Mouse (Mus musculus) liver, adult 2 months (tissue): ENCODE measurements around the gene Cbx5. TPM values are rescaled to one million over a fixed set of nuclear protein-coding genes. Genes with fewer than 3 reads are reported as not detected.

Experiments
- DNase-seq: peaks from one replicate; pipeline ENCODE4 v3.0.0-alpha.2; 2011; ENCODE audit warnings: low read depth, low spot score; ENCODE audit errors: extremely low read depth
- H3K27ac ChIP-seq: fragments of 200-500 bp; replicated peaks from 2 replicates; pipeline ENCODE4 v1.5.1; 2012; ENCODE audit warnings: low read depth, mild to moderate bottlenecking, control low read depth, inconsistent platforms, low read length; ENCODE audit not compliant: insufficient read depth
- H3K27me3 ChIP-seq: fragments of 200-500 bp; 2 replicates; pipeline ENCODE4 v1.6.1; 2012; ENCODE audit warnings: mild to moderate bottlenecking, moderate library complexity, low read length, inconsistent platforms; ENCODE audit not compliant: control insufficient read depth, insufficient read depth
- H3K36me3 ChIP-seq: fragments of 200-500 bp; 2 replicates; pipeline ENCODE4 v1.6.1; 2012; ENCODE audit warnings: low read length, inconsistent platforms; ENCODE audit not compliant: control insufficient read depth, insufficient read depth
- H3K4me1 ChIP-seq: fragments of 200-500 bp; 2 replicates; pipeline ENCODE4 v1.6.1; 2011; ENCODE audit warnings: low read length; ENCODE audit not compliant: control insufficient read depth, insufficient read depth
- H3K4me3 ChIP-seq: fragments of 200-500 bp; 2 replicates; pipeline ENCODE4 v1.5.1; 2011; ENCODE audit warnings: low read depth, mild to moderate bottlenecking, control low read depth, low read length, moderate library complexity; ENCODE audit not compliant: insufficient read depth
- H3K79me2 ChIP-seq: fragments of 200-500 bp; 2 replicates; pipeline ENCODE4 v1.6.1; 2012; ENCODE audit warnings: inconsistent platforms, mild to moderate bottlenecking, low read length, moderate library complexity; ENCODE audit not compliant: control insufficient read depth, insufficient read depth
- H3K9ac ChIP-seq: fragments of 200-500 bp; 2 replicates; pipeline ENCODE4 v1.6.1; 2012; ENCODE audit warnings: low read depth, mild to moderate bottlenecking, control low read depth, inconsistent platforms, low read length
- CTCF ChIP-seq: fragments of 200-500 bp; IDR thresholded peaks from 2 replicates; pipeline ENCODE4 v1.5.1; 2011; ENCODE audit warnings: low read depth, low read length, control low read depth
- POLR2A ChIP-seq: fragments of 200-500 bp; IDR thresholded peaks from 2 replicates; pipeline ENCODE4 v1.6.1; 2011; ENCODE audit warnings: low read length, control low read depth; ENCODE audit not compliant: insufficient read depth; ENCODE audit errors: extremely low read depth
- WGBS: fragments of 180-500 bp; shearing (Covaris S2); methylation state at CpG from one replicate; pipeline ENCODE4 v1.1.7; 2018; 5-methylcytosine and 5-hydroxymethylcytosine counted together
- polyA plus RNA-seq: library from polyadenylated mRNA; depleted of rRNA; stranded (reverse); fragments of >200 nt; gene quantifications from 2 replicates; pipeline ENCODE4 v1.2.3, GENCODE M21; 2012; rRNA removed
- total RNA-seq: library from RNA; depleted of rRNA; stranded (reverse); fragments of >200 nt; gene quantifications from 2 replicates; pipeline ENCODE4 v1.2.3, GENCODE M21; 2014; rRNA removed

The Cbx5 gene
- total and polyA plus RNA-seq, 2 experiments = 4.2 to 14.1 TPM

DNA sequence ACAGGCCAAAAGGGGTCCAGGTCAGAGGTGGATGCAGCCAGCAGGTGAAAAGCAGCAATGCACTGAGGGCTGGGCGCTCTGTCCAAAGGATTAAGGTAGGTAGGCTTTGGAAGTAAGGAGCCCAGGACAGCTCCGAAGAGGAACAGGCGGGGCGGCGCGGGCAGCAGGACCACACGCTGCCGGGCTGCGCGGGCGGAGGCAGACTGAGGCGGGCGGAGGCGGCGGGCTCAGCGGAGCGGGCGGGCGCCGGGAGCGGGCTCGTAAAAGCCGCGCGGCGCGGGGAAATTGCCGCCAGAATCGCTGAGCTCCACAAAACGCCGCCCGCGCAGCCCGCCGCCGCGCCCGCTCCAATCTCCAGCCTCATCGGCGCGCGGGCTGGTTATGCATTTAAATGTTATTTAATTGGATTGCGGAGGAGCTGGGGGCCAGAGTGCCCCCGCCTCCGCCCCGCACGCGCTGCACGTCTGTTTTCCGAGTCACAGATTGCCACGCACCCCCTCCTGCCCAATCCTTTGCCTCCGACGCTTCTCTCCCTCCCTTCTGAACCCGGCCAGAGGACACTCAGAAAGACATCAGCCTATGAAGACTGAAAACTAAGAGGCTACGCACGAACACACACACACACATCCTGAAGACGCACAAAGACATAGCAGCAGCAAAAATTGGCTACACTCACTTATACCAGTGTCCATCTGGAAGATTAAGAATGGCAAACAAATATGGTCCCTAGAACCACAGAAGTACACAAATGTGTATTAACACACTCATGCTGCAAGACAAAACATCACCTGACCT lies 92.8 kb downstream of the Cbx5 start:
- Histone ChIP-seq H3K27me3 (peaks cover 13% of the 10 kb centered on the region), H3K4me3 (peak overlapping the region; percentile 15; the same call in 1 of the 2 replicates), H3K27ac (no peak overlapping the region), H3K4me1 (peaks cover 4% of the 10 kb centered on the region), H3K36me3 (no peaks in the 10 kb centered on the region), H3K79me2 (no peaks in the 10 kb centered on the region), H3K9ac (no peak overlapping the region; the same call in 1 of the 2 replicates)
- 3% methylated on average over 56 of the region's 57 CpGs for WGBS
- no peak for TF ChIP-seq POLR2A
- no peak for TF ChIP-seq CTCF
- no peak for DNase-seq

DNA sequence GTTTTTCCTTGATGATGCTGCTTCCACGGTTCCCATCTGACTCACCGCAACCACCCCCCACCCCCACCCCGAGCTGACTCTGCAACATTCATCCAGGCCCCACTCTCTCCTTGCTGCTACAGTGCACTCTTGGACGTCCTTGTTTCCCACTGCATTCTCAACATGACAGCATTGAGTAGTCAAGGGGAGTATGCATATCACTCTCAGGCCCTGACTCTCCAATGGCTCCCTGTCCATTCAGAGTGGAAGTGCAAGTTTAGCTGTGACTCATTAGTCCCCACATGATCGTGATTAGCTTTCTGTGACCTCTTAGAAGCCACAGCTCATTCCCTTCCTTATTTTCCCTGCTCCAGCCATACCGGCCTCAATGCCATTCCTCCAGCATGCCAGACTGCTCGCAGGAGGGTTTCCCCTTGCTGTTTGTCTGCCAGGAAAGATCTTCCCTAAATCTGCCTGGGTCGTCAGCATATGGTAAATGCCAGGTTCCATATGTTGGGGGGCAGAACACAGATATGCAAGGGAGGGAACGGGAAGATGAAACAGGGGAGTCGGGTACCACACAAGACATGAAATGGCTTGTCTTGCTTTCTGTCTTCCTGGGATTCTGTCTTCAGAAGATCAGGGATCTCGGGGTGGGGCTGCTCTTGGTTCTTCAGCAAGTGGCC lies 93.8 kb downstream of the Cbx5 start:
- H3K27me3 ChIP-seq = peaks cover 13% of the 10 kb centered on the region
- 78% methylated on average over 11 of the region's 11 CpGs for WGBS

DNA sequence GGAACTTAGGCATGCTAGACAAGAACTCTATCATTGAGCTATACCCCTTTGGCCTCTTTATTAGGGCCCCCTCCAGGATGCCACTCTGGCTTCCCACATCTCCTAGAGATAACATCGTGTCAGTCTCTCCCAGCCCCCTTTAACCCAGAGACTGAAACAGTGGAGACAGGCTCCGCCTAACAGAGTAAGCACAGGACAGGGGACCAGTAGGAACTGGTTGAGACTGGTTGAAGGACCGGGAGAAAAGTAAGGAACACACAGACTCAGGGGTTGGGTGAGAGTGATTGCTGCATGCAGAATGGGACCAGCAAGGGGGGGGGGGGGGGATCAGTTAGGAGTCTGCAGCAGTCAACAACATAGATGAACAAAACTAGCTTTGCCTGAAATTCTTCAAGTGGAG lies 95.4 kb downstream of the Cbx5 start:
- Histone ChIP-seq H3K27ac (no peak overlapping the region), H3K9ac (no peak overlapping the region), H3K4me3 (no peak overlapping the region), H3K36me3 (no peaks in the 10 kb centered on the region), H3K4me1 (peaks cover 4% of the 10 kb centered on the region), H3K27me3 (peaks cover 16% of the 10 kb centered on the region), H3K79me2 (no peaks in the 10 kb centered on the region)
- no peak for DNase-seq
- TF ChIP-seq CTCF = no peak
- no peak for TF ChIP-seq POLR2A
- 38% methylated on average over 3 of the region's 3 CpGs for WGBS

More for the DNA sequence above, 93.8 kb downstream of the Cbx5 start:
- TF ChIP-seq CTCF = no peak
- no peak for TF ChIP-seq POLR2A
- Histone ChIP-seq H3K79me2 (no peaks in the 10 kb centered on the region), H3K4me3 (no peak overlapping the region), H3K9ac (no peak overlapping the region), H3K27ac (no peak overlapping the region), H3K36me3 (no peaks in the 10 kb centered on the region), H3K4me1 (peaks cover 4% of the 10 kb centered on the region)
- DNase-seq = no peak

Other genes starting within 250 kb of the Cbx5 start
- gene Hoxc8, start 249.2 kb downstream of the Cbx5 start, total RNA-seq = not detected in 2 replicates
- not detected in 2 replicates for gene Hoxc8, start 249.2 kb downstream of the Cbx5 start, polyA plus RNA-seq
- gene Hoxc6, start 241.6 kb downstream of the Cbx5 start, total RNA-seq = not detected in 2 replicates
- gene Hoxc6, start 241.6 kb downstream of the Cbx5 start, polyA plus RNA-seq = not detected in 2 replicates
- gene Hoxc4, start 220.9 kb downstream of the Cbx5 start, total RNA-seq = 0.20 TPM in 1 of 2 replicates, not detected in the other
- not detected in 2 replicates for gene Hoxc4, start 220.9 kb downstream of the Cbx5 start, polyA plus RNA-seq
- 6.8 and 8.1 TPM in 2 replicates for gene Smug1, start 72.7 kb downstream of the Cbx5 start, total RNA-seq
- gene Smug1, start 72.7 kb downstream of the Cbx5 start, polyA plus RNA-seq = 9.9 and 11.1 TPM in 2 replicates
- 58.2 and 58.9 TPM in 2 replicates for gene Hnrnpa1, start 616 bp upstream of the Cbx5 start, total RNA-seq
- gene Hnrnpa1, start 616 bp upstream of the Cbx5 start, polyA plus RNA-seq = 16.3 and 17.7 TPM in 2 replicates
- gene Nfe2, start 18.6 kb upstream of the Cbx5 start, total RNA-seq = 0.40 and 0.74 TPM in 2 replicates
- 2.3 and 4.9 TPM in 2 replicates for gene Nfe2, start 18.6 kb upstream of the Cbx5 start, polyA plus RNA-seq
- gene Copz1, start 32.9 kb upstream of the Cbx5 start, total RNA-seq = 55.9 and 73.0 TPM in 2 replicates
- gene Copz1, start 32.9 kb upstream of the Cbx5 start, polyA plus RNA-seq = 131 and 142 TPM in 2 replicates
- gene Gpr84, start 70.8 kb upstream of the Cbx5 start, total RNA-seq = 0.07 and 0.09 TPM in 2 replicates
- gene Gpr84, start 70.8 kb upstream of the Cbx5 start, polyA plus RNA-seq = 0.12 and 0.19 TPM in 2 replicates
- gene Zfp385a, start 100.3 kb upstream of the Cbx5 start, total RNA-seq = 0.92 and 2.1 TPM in 2 replicates
- 14.9 and 17.1 TPM in 2 replicates for gene Zfp385a, start 100.3 kb upstream of the Cbx5 start, polyA plus RNA-seq
- gene Itga5, start 126.9 kb upstream of the Cbx5 start, total RNA-seq = 3.0 and 5.4 TPM in 2 replicates
- gene Itga5, start 126.9 kb upstream of the Cbx5 start, polyA plus RNA-seq = 18.0 and 28.1 TPM in 2 replicates
- not detected in 2 replicates for gene Gtsf1, start 190.7 kb upstream of the Cbx5 start, total RNA-seq
- gene Gtsf1, start 190.7 kb upstream of the Cbx5 start, polyA plus RNA-seq = not detected in 2 replicates
- gene Gtsf2, start 208.7 kb upstream of the Cbx5 start, total RNA-seq = not detected in 2 replicates
- not detected in 2 replicates for gene Gtsf2, start 208.7 kb upstream of the Cbx5 start, polyA plus RNA-seq
- gene Nckap1l, start 214.0 kb upstream of the Cbx5 start, total RNA-seq = 6.2 and 6.3 TPM in 2 replicates
- gene Nckap1l, start 214.0 kb upstream of the Cbx5 start, polyA plus RNA-seq = 1.1 and 2.2 TPM in 2 replicates